Mouse (Mus musculus) small intestine, adult 2 months (tissue): ENCODE measurements around the gene Fto. TPM values are rescaled to one million over a fixed set of nuclear protein-coding genes. Genes with fewer than 3 reads are reported as not detected.

Experiments
- H3K27ac ChIP-seq: fragments of 200-500 bp; 2 replicates; pipeline ENCODE4 v1.5.1; 2012; ENCODE audit warnings: low read depth, low read length, control low read depth, inconsistent platforms; ENCODE audit not compliant: insufficient read depth
- H3K27me3 ChIP-seq: fragments of 200-500 bp; 2 replicates; pipeline ENCODE4 v1.6.1; 2012; ENCODE audit warnings: mild to moderate bottlenecking, moderate library complexity, low read length, inconsistent platforms; ENCODE audit not compliant: control insufficient read depth, insufficient read depth
- H3K36me3 ChIP-seq: fragments of 200-500 bp; 2 replicates; pipeline ENCODE4 v1.6.1; 2012; ENCODE audit warnings: mild to moderate bottlenecking, low read length, control low read depth, inconsistent platforms; ENCODE audit not compliant: control insufficient read depth, insufficient read depth
- H3K4me1 ChIP-seq: fragments of 200-500 bp; 2 replicates; pipeline ENCODE4 v1.6.1; 2012; ENCODE audit warnings: low read length, inconsistent platforms, mixed read lengths; ENCODE audit not compliant: control insufficient read depth, insufficient read depth, insufficient read length
- H3K4me3 ChIP-seq: fragments of 200-500 bp; 2 replicates; pipeline ENCODE4 v1.5.1; 2012; ENCODE audit warnings: low read depth, mild to moderate bottlenecking, control low read depth, inconsistent platforms, low read length, moderate library complexity
- CTCF ChIP-seq: fragments of 200-500 bp; IDR thresholded peaks from 2 replicates; pipeline ENCODE4 v1.5.1; 2012; ENCODE audit warnings: low read depth, mild to moderate bottlenecking, control low read depth, inconsistent platforms, low read length, moderate library complexity, mixed read lengths; ENCODE audit not compliant: insufficient replicate concordance, insufficient read length; ENCODE audit errors: extremely low read depth
- POLR2A ChIP-seq: fragments of 200-500 bp; IDR thresholded peaks from 2 replicates; pipeline ENCODE4 v1.6.1; 2012; ENCODE audit warnings: low read depth, mild to moderate bottlenecking, control low read depth, inconsistent platforms, low read length, moderate library complexity
- WGBS: fragments of 180-500 bp; shearing (Covaris S2); methylation state at CpG from one replicate; pipeline ENCODE4 v1.1.7; 2018; 5-methylcytosine and 5-hydroxymethylcytosine counted together
- polyA plus RNA-seq: library from polyadenylated mRNA; depleted of rRNA; stranded (reverse); fragments of >200 nt; gene quantifications from 2 replicates; pipeline ENCODE4 v1.2.3, GENCODE M21; 2012

Fto gene
- polyA plus RNA-seq, 1 experiment: 7.3 TPM

DNA sequence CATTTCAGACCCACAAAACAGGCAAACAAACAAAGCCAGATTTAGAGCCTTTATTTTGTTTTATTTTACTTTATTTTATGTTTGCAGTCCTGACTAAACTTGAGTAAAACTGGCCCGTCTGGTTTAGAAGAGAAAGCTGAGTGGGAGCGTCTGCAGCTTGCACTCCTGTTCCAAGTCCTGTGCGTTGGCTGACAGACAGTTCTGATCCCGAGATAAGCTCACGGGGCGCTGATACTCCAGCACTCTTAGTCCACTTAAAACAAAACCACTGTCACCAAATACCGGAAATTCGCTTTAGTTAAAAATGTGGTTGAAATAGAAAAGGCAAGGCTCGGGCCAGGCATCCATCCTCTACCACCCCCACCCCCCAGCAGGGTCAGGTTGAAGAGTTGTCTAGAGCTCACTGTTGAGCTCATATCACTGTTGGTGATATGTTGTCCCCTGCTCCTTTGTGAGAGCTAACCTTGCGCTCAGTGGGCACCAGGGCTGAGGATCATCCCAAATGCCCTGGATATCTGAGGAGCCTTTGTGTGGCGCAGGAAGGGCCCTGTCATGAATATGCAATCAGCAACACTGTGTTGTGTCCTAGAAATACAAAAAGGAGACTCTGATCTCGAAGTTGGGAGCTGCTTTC lies 252.7 kb downstream of the Fto start:
- H3K27ac ChIP-seq: no peak overlapping the region
- WGBS: 52% methylated on average over 12 of the region's 12 CpGs

DNA sequence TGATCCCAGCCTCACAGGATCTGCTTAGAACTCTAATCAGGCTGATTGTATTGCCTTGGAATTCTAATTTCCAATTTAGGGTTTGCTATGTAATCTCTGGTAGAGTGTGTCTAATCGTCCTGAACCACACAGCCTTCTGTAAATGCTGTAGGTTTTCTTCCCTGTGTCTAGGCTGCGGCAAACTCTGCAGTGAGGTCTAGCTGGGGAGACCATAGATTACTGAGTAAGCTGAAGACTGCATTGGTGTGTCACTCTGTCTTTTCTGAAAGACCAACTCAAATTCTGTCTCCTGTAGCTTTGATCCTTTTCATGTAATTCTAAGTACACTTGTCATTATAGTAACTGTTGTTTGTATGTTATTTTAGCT lies 253.2 kb downstream of the Fto start:
- no peaks in the 10 kb centered on the region for H3K36me3 ChIP-seq
- no peak for TF ChIP-seq POLR2A
- H3K27ac ChIP-seq: no peak overlapping the region
- WGBS: 87% methylated on average over 2 of the region's 2 CpGs
- H3K4me1 ChIP-seq: no peaks in the 10 kb centered on the region
- no peaks in the 10 kb centered on the region for H3K27me3 ChIP-seq
- H3K4me3 ChIP-seq: no peak overlapping the region

More for the DNA sequence above, 252.7 kb downstream of the Fto start:
- no peak overlapping the region for H3K4me3 ChIP-seq
- no peaks in the 10 kb centered on the region for H3K36me3 ChIP-seq
- TF ChIP-seq POLR2A: no peak
- TF ChIP-seq CTCF: no peak
- no peaks in the 10 kb centered on the region for H3K4me1 ChIP-seq
- H3K27me3 ChIP-seq: no peaks in the 10 kb centered on the region

DNA sequence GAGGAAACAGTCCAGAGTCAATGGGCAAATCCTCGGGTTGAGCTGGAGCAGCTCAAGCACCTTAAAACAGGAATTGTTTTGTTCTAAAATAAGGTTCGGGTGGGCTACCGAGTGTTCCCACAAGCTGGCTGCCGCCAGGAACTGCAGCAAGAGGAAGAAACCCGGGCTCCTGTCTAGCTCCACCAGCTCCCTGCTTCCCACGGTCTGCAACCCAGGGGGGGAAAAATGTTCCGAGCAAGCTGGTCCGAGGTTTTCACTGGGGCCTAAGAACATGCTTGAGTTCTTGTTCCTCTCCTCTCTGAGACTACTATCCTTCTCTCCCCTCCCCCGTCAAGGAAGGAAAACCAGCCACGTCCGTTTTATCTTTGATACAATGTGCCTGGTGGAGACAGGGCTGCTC lies 256.5 kb downstream of the Fto start:
- Histone ChIP-seq H3K36me3 (no peaks in the 10 kb centered on the region), H3K27ac (no peak overlapping the region), H3K4me1 (no peaks in the 10 kb centered on the region), H3K27me3 (no peaks in the 10 kb centered on the region), H3K4me3 (no peak overlapping the region)
- 62% methylated on average over 11 of the region's 11 CpGs for WGBS
- TF ChIP-seq POLR2A: no peak
- no peak for TF ChIP-seq CTCF

DNA sequence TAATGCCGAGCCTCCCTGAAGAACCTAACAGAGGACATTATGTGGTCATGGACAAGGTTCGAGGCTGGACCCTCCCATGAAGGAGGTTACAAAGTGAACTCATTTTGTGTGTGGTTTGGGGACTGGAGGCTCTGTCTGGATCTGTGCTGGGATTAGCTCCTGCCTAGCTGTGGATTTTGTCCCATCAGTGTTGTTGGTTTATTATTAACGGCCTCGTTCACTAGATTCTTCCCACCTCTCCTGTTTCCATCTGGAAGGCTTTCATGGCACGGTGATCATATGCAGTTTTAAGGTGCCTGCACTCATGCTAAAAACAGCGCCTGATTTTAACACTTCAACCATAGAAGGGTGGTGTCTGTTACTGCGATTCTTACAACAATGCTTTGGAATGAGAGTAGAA lies 257.5 kb downstream of the Fto start:
- Histone ChIP-seq H3K27ac (no peak overlapping the region), H3K27me3 (no peaks in the 10 kb centered on the region), H3K36me3 (no peaks in the 10 kb centered on the region), H3K4me1 (no peaks in the 10 kb centered on the region), H3K4me3 (no peak overlapping the region)
- no peak for TF ChIP-seq CTCF
- no peak for TF ChIP-seq POLR2A
- 80% methylated on average over 7 of the region's 7 CpGs for WGBS

DNA sequence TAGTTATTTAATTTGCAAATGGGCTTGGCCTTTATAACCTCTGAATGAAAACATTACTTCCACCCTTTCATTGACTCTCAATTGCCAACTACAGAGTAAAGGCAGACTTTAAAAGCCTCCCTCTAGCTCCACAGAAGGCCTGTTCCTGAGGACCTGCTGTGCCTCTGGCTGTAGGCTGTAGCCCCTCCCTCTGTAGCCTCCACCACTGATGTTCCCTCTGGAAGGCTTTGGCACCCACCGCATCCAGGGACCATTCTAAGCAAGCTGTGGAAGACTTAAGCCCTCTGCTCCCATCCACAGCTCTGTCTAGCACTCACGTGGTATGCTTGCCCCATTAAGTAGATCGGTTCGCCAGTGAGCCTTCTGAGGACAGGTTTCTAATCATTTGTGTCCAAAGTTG lies 258.7 kb downstream of the Fto start:
- 91% methylated on average over 4 of the region's 4 CpGs for WGBS

DNA sequence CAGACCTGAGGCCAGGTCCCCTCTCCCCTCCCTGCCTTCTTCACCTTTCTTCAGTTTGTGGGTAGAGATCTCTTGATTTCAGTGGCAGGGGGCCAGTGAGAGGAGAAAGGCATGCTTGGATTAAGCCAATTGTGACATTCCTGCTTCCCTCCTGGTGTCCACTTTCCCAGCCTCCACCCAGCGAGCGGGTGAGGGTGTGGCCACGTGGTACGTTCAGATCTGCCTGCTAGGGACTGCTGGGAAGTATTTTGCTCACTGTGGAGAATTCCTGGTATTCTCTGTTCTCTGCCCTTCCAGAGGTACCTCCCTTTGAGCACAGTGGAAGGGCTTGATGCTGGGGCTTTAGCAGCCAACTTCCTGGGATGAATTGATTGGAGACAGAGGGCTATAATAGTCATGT lies 259.3 kb downstream of the Fto start:
- Histone ChIP-seq H3K27me3 (no peaks in the 10 kb centered on the region), H3K27ac (no peak overlapping the region), H3K4me1 (no peaks in the 10 kb centered on the region), H3K36me3 (no peaks in the 10 kb centered on the region), H3K4me3 (no peak overlapping the region)
- TF ChIP-seq POLR2A (no peak), CTCF (no peak)
- WGBS: 65% methylated on average over 4 of the region's 4 CpGs

More for the DNA sequence above, 258.7 kb downstream of the Fto start:
- H3K4me1 ChIP-seq: no peaks in the 10 kb centered on the region
- H3K27me3 ChIP-seq: no peaks in the 10 kb centered on the region
- no peak overlapping the region for H3K27ac ChIP-seq
- H3K4me3 ChIP-seq: no peak overlapping the region
- no peaks in the 10 kb centered on the region for H3K36me3 ChIP-seq
- no peak for TF ChIP-seq CTCF

DNA sequence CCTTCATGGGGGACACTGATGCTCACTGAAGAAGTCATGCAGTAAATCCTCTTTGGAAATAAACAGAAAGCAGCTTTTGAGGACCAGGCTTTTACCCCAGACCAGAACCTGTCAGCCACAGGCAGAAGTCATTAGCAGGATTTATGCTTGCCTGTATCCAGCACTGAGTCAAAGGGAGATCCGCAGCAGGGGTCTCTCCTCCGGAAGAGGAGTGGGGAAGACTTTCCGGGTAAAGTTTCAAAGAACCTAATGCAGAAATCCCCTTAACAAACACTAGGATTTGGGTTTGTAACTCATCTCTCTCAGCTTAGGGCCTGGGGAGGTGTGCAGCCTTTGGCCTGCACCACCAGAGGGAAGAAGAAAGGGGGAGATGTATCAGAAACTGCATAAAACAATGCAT lies 262.3 kb downstream of the Fto start:
- Histone ChIP-seq H3K36me3 (no peaks in the 10 kb centered on the region), H3K27ac (no peak overlapping the region), H3K27me3 (no peaks in the 10 kb centered on the region), H3K4me1 (no peaks in the 10 kb centered on the region), H3K4me3 (no peak overlapping the region)
- no peak for TF ChIP-seq POLR2A
- no peak for TF ChIP-seq CTCF
- 82% methylated on average over 3 of the region's 3 CpGs for WGBS
